Mouse (Mus musculus): ENCODE results near the gene Mapkbp1.

The Mapkbp1 gene

GRCm38 (mm10) chr2:120008672-120009071 is 36.2 kb downstream of the Mapkbp1 start:
- no peak for ATAC-seq (ENCODE audit: low TSS enrichment)

GRCm38 (mm10) chr2:120011462-120012200 is 39.1 kb downstream of the Mapkbp1 start:
- peak; percentile 77; the same call in 1 of the 2 replicates for ATAC-seq (ENCODE audit: low TSS enrichment)

- no peak for ATAC-seq (ENCODE audit: low TSS enrichment)
Measured at GRCm38 (mm10) chr2:120012924-120013323, 40.4 kb downstream of the Mapkbp1 start.

GRCm38 (mm10) chr2:120013831-120014486 is 41.5 kb downstream of the Mapkbp1 start:
- no peak for ATAC-seq (ENCODE audit: low TSS enrichment)

- ATAC-seq (ENCODE audit: low TSS enrichment), result no peak
Measured at GRCm38 (mm10) chr2:120015882-120016281, 43.4 kb downstream of the Mapkbp1 start.

GRCm38 (mm10) chr2:120017599-120017998 is 45.1 kb downstream of the Mapkbp1 start:
- ATAC-seq (ENCODE audit: low TSS enrichment), result no peak

- ATAC-seq (ENCODE audit: low TSS enrichment), result no peak
Measured at GRCm38 (mm10) chr2:120024337-120024736, 51.8 kb downstream of the Mapkbp1 start.

GRCm38 (mm10) chr2:120026984-120027949 is 54.8 kb downstream of the Mapkbp1 start, which contains the start of the genes Jmjd7 and Gm28042:
Jmjd7 (plus strand) TSS chr2:120027483.
Gm28042 (plus strand) TSS chr2:120027493.
- peak; percentile 85 for ATAC-seq (ENCODE audit: low TSS enrichment)

GRCm38 (mm10) chr2:120027950-120028331 is 55.4 kb downstream of the Mapkbp1 start:
- no peak; the same call in 1 of the 2 replicates for ATAC-seq (ENCODE audit: low TSS enrichment)

GRCm38 (mm10) chr2:120030380-120030779 is 57.9 kb downstream of the Mapkbp1 start:
- no peak for ATAC-seq (ENCODE audit: low TSS enrichment)

GRCm38 (mm10) chr2:120032726-120033467 is 60.4 kb downstream of the Mapkbp1 start, which contains the start of gene Pla2g4b:
Pla2g4b (plus strand) TSS chr2:120033417.
- no peak for ATAC-seq (ENCODE audit: low TSS enrichment)

GRCm38 (mm10) chr2:120033726-120034125 is 61.2 kb downstream of the Mapkbp1 start:
- no peak for ATAC-seq (ENCODE audit: low TSS enrichment)

- ATAC-seq (ENCODE audit: low TSS enrichment), result no peak
Measured at GRCm38 (mm10) chr2:120037744-120038143, 65.2 kb downstream of the Mapkbp1 start.

GRCm38 (mm10) chr2:120040991-120041390 is 68.5 kb downstream of the Mapkbp1 start:
- ATAC-seq (ENCODE audit: low TSS enrichment), result no peak

- peak; percentile 78 for ATAC-seq (ENCODE audit: low TSS enrichment)
Measured at GRCm38 (mm10) chr2:120044101-120044603, 71.7 kb downstream of the Mapkbp1 start.

GRCm38 (mm10) chr2:120044676-120045075 is 72.2 kb downstream of the Mapkbp1 start:
- no peak for ATAC-seq (ENCODE audit: low TSS enrichment)

- peak; percentile 55 for ATAC-seq (ENCODE audit: low TSS enrichment)
Measured at GRCm38 (mm10) chr2:120046486-120047310, 74.2 kb downstream of the Mapkbp1 start.

- no peak for ATAC-seq (ENCODE audit: low TSS enrichment)
Measured at GRCm38 (mm10) chr2:120048173-120048572, 75.7 kb downstream of the Mapkbp1 start.

- ATAC-seq (ENCODE audit: low TSS enrichment), result peak; percentile 28
Measured at GRCm38 (mm10) chr2:120049632-120050274, 77.3 kb downstream of the Mapkbp1 start.
